Mouse (Mus musculus) MEL (cell line): ENCODE results near the gene Dyrk1a.

Source experiments
- CTCF ChIP-seq, 3 experiments: IDR thresholded peaks in 2 of 3; conservative IDR thresholded peaks in 1 of 3; 2 replicates each; pipeline ENCODE4 v1.5.1; 2011 to 2012; ENCODE audit warnings: low read length in 3 of 3, low read depth in 2 of 3, mild to moderate bottlenecking in 2 of 3, improper control_type of control experiment in 1 of 3, inconsistent platforms in 1 of 3, mixed read lengths in 1 of 3, moderate library complexity in 1 of 3; ENCODE audit not compliant: control insufficient read depth in 1 of 3, insufficient read depth in 1 of 3, poor library complexity in 1 of 3, severe bottlenecking in 1 of 3
- E2F4 ChIP-seq: IDR thresholded peaks from 2 replicates; pipeline ENCODE4 v1.6.1; 2011; ENCODE audit warnings: low read depth, low read length, improper control_type of control experiment, borderline replicate concordance
- GATA1 ChIP-seq: IDR thresholded peaks from 2 replicates; pipeline ENCODE4 v1.6.1; 2011; ENCODE audit warnings: low read depth, low read length, improper control_type of control experiment
- HCFC1 ChIP-seq: IDR thresholded peaks from 2 replicates; pipeline ENCODE4 v1.6.1; 2012; ENCODE audit warnings: low read depth, mild to moderate bottlenecking, inconsistent platforms, low read length, improper control_type of control experiment, moderate library complexity
- KAT2A ChIP-seq: conservative IDR thresholded peaks from 2 replicates; pipeline ENCODE4 v1.6.1; 2012; ENCODE audit warnings: low read depth, low read length, improper control_type of control experiment, inconsistent platforms
- MAX ChIP-seq: IDR thresholded peaks from 2 replicates; pipeline ENCODE4 v1.6.1; 2011; ENCODE audit warnings: low read length, improper control_type of control experiment
- RCOR1 ChIP-seq: IDR thresholded peaks from 2 replicates; pipeline ENCODE4 v1.6.1; 2012; ENCODE audit warnings: low read depth, mild to moderate bottlenecking, inconsistent platforms, low read length, improper control_type of control experiment
- USF2 ChIP-seq, 2 experiments: IDR thresholded peaks; 2 replicates each; pipeline ENCODE4 v1.6.1; 2011 to 2012; ENCODE audit warnings: improper control_type of control experiment in 2 of 2, low read length in 2 of 2, borderline replicate concordance in 1 of 2, inconsistent platforms in 1 of 2, low read depth in 1 of 2, mild to moderate bottlenecking in 1 of 2; ENCODE audit not compliant: insufficient read depth in 1 of 2

GRCm38 (mm10) chr16:94533679-94534078 lies 36.1 kb upstream of the Dyrk1a start:
- TF ChIP-seq RCOR1 = no peak
- no peak for TF ChIP-seq MAX
- TF ChIP-seq GATA1 = no peak
- TF ChIP-seq CTCF (IDR thresholded peaks at IDR 0.05 in 2 of 3, conservative IDR thresholded peaks at IDR 0.05 in 1 of 3; ENCODE audit: control insufficient read depth in 1 of 3, insufficient read depth in 1 of 3, low read depth in 2 of 3, low read length in 3 of 3, poor library complexity in 1 of 3, severe bottlenecking in 1 of 3) = no peak
- TF ChIP-seq E2F4 = no peak
- TF ChIP-seq USF2 (IDR thresholded peaks at IDR 0.05; ENCODE audit: borderline replicate concordance in 1 of 2, insufficient read depth in 1 of 2, low read depth in 1 of 2, low read length in 2 of 2) = no peak
- no peak for TF ChIP-seq HCFC1
- TF ChIP-seq KAT2A = no peak
